Mouse (Mus musculus): ENCODE results near the gene S100a1. TPM values are rescaled to one million over a fixed set of nuclear protein-coding genes. Genes with fewer than 3 reads are reported as not detected.

Gene S100a1
- polyA plus RNA-seq, 1 experiment from 2014 or later = 19.8 TPM

GRCm38 (mm10) chr3:90475151-90475830, 38.9 kb downstream of the S100a1 start:
- DNase-seq (ENCODE audit: low spot score) = no peak
- H3K4me1 ChIP-seq (replicated peaks; ENCODE audit: control insufficient read depth, insufficient read depth, low read length) = peaks cover 12% of the 10 kb centered on the region
- no peaks in the 10 kb centered on the region for H3K9me3 ChIP-seq (ENCODE audit: control insufficient read depth, low read length)
- WGBS = 44% methylated on average over 15 of the region's 16 CpGs
- H3K4me3 ChIP-seq (replicated peaks; ENCODE audit: low read length) = peak overlapping the region; percentile 29
- H3K4me2 ChIP-seq (replicated peaks) = peak overlapping the region; percentile 43
- H3K27me3 ChIP-seq (ENCODE audit: control insufficient read depth, insufficient read depth, low read length) = no peaks in the 10 kb centered on the region
- ATAC-seq (ENCODE audit: low FRiP score) = peak; percentile 36
- no peak overlapping the region for H3K27ac ChIP-seq
- peaks cover 31% of the 10 kb centered on the region for H3K36me3 ChIP-seq (replicated peaks; ENCODE audit: control insufficient read depth, insufficient read depth)
- no peak overlapping the region for H3K9ac ChIP-seq

GRCm38 (mm10) chr3:90472213-90472612, 42.0 kb downstream of the S100a1 start:
- 40% methylated on average over 3 of the region's 3 CpGs for WGBS
- Histone ChIP-seq H3K27me3 (ENCODE audit: control insufficient read depth, insufficient read depth, low read length) (no peaks in the 10 kb centered on the region), H3K4me1 (replicated peaks; ENCODE audit: control insufficient read depth, insufficient read depth, low read length) (peaks cover 5% of the 10 kb centered on the region), H3K4me2 (replicated peaks) (no peak overlapping the region), H3K4me3 (replicated peaks; ENCODE audit: low read length) (no peak overlapping the region), H3K9ac (no peak overlapping the region), H3K36me3 (replicated peaks; ENCODE audit: control insufficient read depth, insufficient read depth) (no peaks in the 10 kb centered on the region), H3K9me3 (ENCODE audit: control insufficient read depth, low read length) (no peaks in the 10 kb centered on the region), H3K27ac (no peak overlapping the region)
- no peak for ATAC-seq (ENCODE audit: low FRiP score)
- no peak for DNase-seq (ENCODE audit: low spot score)

GRCm38 (mm10) chr3:90467618-90468300, 46.4 kb downstream of the S100a1 start:
- ATAC-seq (ENCODE audit: low FRiP score) = no peak
- Histone ChIP-seq H3K9me3 (ENCODE audit: control insufficient read depth, low read length) (no peaks in the 10 kb centered on the region), H3K4me1 (replicated peaks; ENCODE audit: control insufficient read depth, insufficient read depth, low read length) (peaks cover 3% of the 10 kb centered on the region; the same call in 1 of the 2 replicates), H3K27me3 (ENCODE audit: control insufficient read depth, insufficient read depth, low read length) (peaks cover 34% of the 10 kb centered on the region), H3K27ac (no peak overlapping the region), H3K4me3 (replicated peaks; ENCODE audit: low read length) (no peak overlapping the region), H3K36me3 (replicated peaks; ENCODE audit: control insufficient read depth, insufficient read depth) (no peaks in the 10 kb centered on the region), H3K9ac (no peak overlapping the region), H3K4me2 (replicated peaks) (no peak overlapping the region)
- WGBS = 94% methylated on average over 10 of the region's 10 CpGs
- no peak for DNase-seq (ENCODE audit: low spot score)

- no peaks in the 10 kb centered on the region for H3K9me3 ChIP-seq (ENCODE audit: control insufficient read depth, low read length)
- H3K9ac ChIP-seq = peak overlapping the region; percentile 58; the same call in 1 of the 2 replicates
- ATAC-seq (ENCODE audit: low FRiP score) (peak; percentile 51; the same call in 1 of the 2 replicates), DNase-seq (ENCODE audit: low spot score) (peak; percentile 80)
- H3K4me3 ChIP-seq (replicated peaks; ENCODE audit: low read length) = peak overlapping the region; percentile 56
- H3K4me1 ChIP-seq (replicated peaks; ENCODE audit: control insufficient read depth, insufficient read depth, low read length) = peaks cover 3% of the 10 kb centered on the region; the same call in 1 of the 2 replicates
- H3K27me3 ChIP-seq (ENCODE audit: control insufficient read depth, insufficient read depth, low read length) = peaks cover 40% of the 10 kb centered on the region
- H3K36me3 ChIP-seq (replicated peaks; ENCODE audit: control insufficient read depth, insufficient read depth) = no peaks in the 10 kb centered on the region
- WGBS = 0% methylated on average over 15 of the region's 15 CpGs
- H3K27ac ChIP-seq = no peak overlapping the region
- H3K4me2 ChIP-seq (replicated peaks) = peak overlapping the region; percentile 93
Measured at GRCm38 (mm10) chr3:90466311-90466766, 47.9 kb downstream of the S100a1 start.

GRCm38 (mm10) chr3:90465686-90466310, 48.4 kb downstream of the S100a1 start, which contains the start of gene Npr1:
Gene Npr1, minus strand, starts transcription at chr3:90465866.
- peak within 1 kb of the TSS; percentile 58 for H3K9ac ChIP-seq
- H3K4me3 ChIP-seq (replicated peaks; ENCODE audit: low read length) = peak within 1 kb of the TSS; percentile 56
- no peak within 1 kb of the TSS for H3K27ac ChIP-seq
- peaks cover 3% of the 10 kb centered on the region; the same call in 1 of the 2 replicates for H3K4me1 ChIP-seq (replicated peaks; ENCODE audit: control insufficient read depth, insufficient read depth, low read length)
- H3K36me3 ChIP-seq (replicated peaks; ENCODE audit: control insufficient read depth, insufficient read depth) = no peaks in the 10 kb centered on the region
- H3K27me3 ChIP-seq (ENCODE audit: control insufficient read depth, insufficient read depth, low read length) = peaks cover 40% of the 10 kb centered on the region
- peak within 1 kb of the TSS; percentile 93 for H3K4me2 ChIP-seq (replicated peaks)
- ATAC-seq (ENCODE audit: low FRiP score) (peak; percentile 56; the same call in 1 of the 2 replicates), DNase-seq (ENCODE audit: low spot score) (no peak)
- 0% methylated on average over 34 of the region's 49 CpGs for WGBS
- no peaks in the 10 kb centered on the region for H3K9me3 ChIP-seq (ENCODE audit: control insufficient read depth, low read length)

- H3K36me3 ChIP-seq (replicated peaks; ENCODE audit: control insufficient read depth, insufficient read depth) = no peaks in the 10 kb centered on the region
- H3K4me2 ChIP-seq (replicated peaks) = peak overlapping the region; percentile 93
- peak; percentile 38; the same call in 1 of the 2 replicates for ATAC-seq (ENCODE audit: low FRiP score)
- H3K4me1 ChIP-seq (replicated peaks; ENCODE audit: control insufficient read depth, insufficient read depth, low read length) = peaks cover 3% of the 10 kb centered on the region; the same call in 1 of the 2 replicates
- peaks cover 40% of the 10 kb centered on the region for H3K27me3 ChIP-seq (ENCODE audit: control insufficient read depth, insufficient read depth, low read length)
- no peak overlapping the region for H3K27ac ChIP-seq
- 2% methylated on average over 75 of the region's 75 CpGs for WGBS
- peak overlapping the region; percentile 58 for H3K9ac ChIP-seq
- no peaks in the 10 kb centered on the region for H3K9me3 ChIP-seq (ENCODE audit: control insufficient read depth, low read length)
- no peak for DNase-seq (ENCODE audit: low spot score)
- peak overlapping the region; percentile 56 for H3K4me3 ChIP-seq (replicated peaks; ENCODE audit: low read length)
Measured at GRCm38 (mm10) chr3:90465081-90465685, 49.0 kb downstream of the S100a1 start.

- H3K9me3 ChIP-seq (ENCODE audit: control insufficient read depth, low read length) = no peaks in the 10 kb centered on the region
- 8% methylated on average over 37 of the region's 37 CpGs for WGBS
- H3K27ac ChIP-seq = no peak overlapping the region
- no peaks in the 10 kb centered on the region for H3K36me3 ChIP-seq (replicated peaks; ENCODE audit: control insufficient read depth, insufficient read depth)
- DNase-seq (ENCODE audit: low spot score) = no peak
- H3K4me1 ChIP-seq (replicated peaks; ENCODE audit: control insufficient read depth, insufficient read depth, low read length) = peaks cover 3% of the 10 kb centered on the region; the same call in 1 of the 2 replicates
- peaks cover 40% of the 10 kb centered on the region for H3K27me3 ChIP-seq (ENCODE audit: control insufficient read depth, insufficient read depth, low read length)
- H3K4me3 ChIP-seq (replicated peaks; ENCODE audit: low read length) = peak overlapping the region; percentile 56
- ATAC-seq (ENCODE audit: low FRiP score) = peak; percentile 10; the same call in 1 of the 2 replicates
- H3K4me2 ChIP-seq (replicated peaks) = peak overlapping the region; percentile 93
- peak overlapping the region; percentile 58 for H3K9ac ChIP-seq
Measured at GRCm38 (mm10) chr3:90464552-90465080, 49.6 kb downstream of the S100a1 start.

GRCm38 (mm10) chr3:90462579-90462978, 51.6 kb downstream of the S100a1 start:
- DNase-seq (ENCODE audit: low spot score) (no peak), ATAC-seq (ENCODE audit: low FRiP score) (no peak)
- Histone ChIP-seq H3K4me3 (replicated peaks; ENCODE audit: low read length) (no peak overlapping the region), H3K36me3 (replicated peaks; ENCODE audit: control insufficient read depth, insufficient read depth) (no peaks in the 10 kb centered on the region), H3K9ac (no peak overlapping the region), H3K4me1 (replicated peaks; ENCODE audit: control insufficient read depth, insufficient read depth, low read length) (peaks cover 3% of the 10 kb centered on the region; the same call in 1 of the 2 replicates), H3K27ac (no peak overlapping the region), H3K9me3 (ENCODE audit: control insufficient read depth, low read length) (no peaks in the 10 kb centered on the region), H3K27me3 (ENCODE audit: control insufficient read depth, insufficient read depth, low read length) (peaks cover 40% of the 10 kb centered on the region), H3K4me2 (replicated peaks) (no peak overlapping the region)
- 28% methylated on average over 7 of the region's 7 CpGs for WGBS

Measured in hindbrain, embryonic 14.5 days (tissue).